ENCODE assay signal across 7 mouse cellular contexts in the genomic region with DNA sequence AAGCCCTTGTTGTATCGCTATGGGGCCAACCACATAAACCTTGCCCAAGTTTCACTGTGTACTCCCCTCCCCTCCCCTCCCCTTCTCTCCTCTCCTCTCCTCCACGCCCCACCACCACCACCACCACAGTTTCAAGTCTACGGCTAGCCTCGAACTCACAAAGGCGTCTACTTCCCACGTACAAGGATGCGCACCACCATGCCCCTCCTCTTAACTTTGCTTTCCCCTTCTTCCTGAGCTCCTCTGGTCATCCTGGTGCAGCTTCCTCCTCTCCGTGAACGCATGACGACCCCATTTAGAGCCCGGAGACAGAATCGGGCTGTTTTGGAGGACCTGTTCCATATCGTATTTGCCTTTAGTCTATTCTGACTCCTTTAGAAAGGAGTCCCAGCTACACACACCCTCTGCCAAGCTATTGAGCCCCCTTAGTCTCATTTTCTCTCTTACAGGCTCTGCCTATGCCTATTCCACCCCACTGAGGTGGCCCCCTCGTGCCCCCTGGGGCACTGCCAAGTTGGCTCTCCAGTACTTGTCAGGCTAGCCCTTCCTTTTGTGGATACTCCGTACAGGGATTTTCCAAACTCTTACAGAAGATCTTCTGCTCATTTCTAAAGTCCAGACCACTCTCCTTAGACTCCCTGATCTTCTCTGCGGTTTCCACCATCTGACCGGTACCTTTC. TPM values are rescaled to one million over a fixed set of nuclear protein-coding genes. Genes with fewer than 3 reads are reported as not detected.
DNase-seq lines count a peak whose midpoint lies in the region; ATAC-seq and TF ChIP-seq lines count a peak whose summit lies in the region.

No protein-coding gene starts in this region.

- H3K9ac ChIP-seq in lung, embryonic 14.5 days: no peak overlapping the region
- H3K9ac ChIP-seq in hindbrain, embryonic 16.5 days (ENCODE audit: low read depth, low read length): no peak overlapping the region
- H3K9ac ChIP-seq in neural tube, embryonic 14.5 days (replicated peaks; ENCODE audit: low read depth, low read length): no peak overlapping the region

- H3K36me3 ChIP-seq in lung, embryonic 14.5 days (ENCODE audit: insufficient read depth): peaks cover 16% of the 10 kb centered on the region
- no peaks in the 10 kb centered on the region for H3K36me3 ChIP-seq in hindbrain, embryonic 16.5 days (ENCODE audit: control insufficient read depth, insufficient read depth, low read length)
- no peaks in the 10 kb centered on the region for H3K36me3 ChIP-seq in neural tube, embryonic 14.5 days (ENCODE audit: control insufficient read depth, insufficient read depth, low read length)

- H3K4me1 ChIP-seq in lung, embryonic 14.5 days (ENCODE audit: insufficient read depth): peaks cover 2% of the 10 kb centered on the region
- H3K4me1 ChIP-seq in embryonic fibroblast, embryonic 13.5 days (ENCODE audit: control insufficient read depth, insufficient read depth, low read length): peaks cover 2% of the 10 kb centered on the region; the same call in 1 of the 2 replicates
- peaks cover 36% of the 10 kb centered on the region for H3K4me1 ChIP-seq in hindbrain, embryonic 16.5 days (ENCODE audit: control insufficient read depth, insufficient read depth, low read depth, low read length)
- H3K4me1 ChIP-seq in neural tube, embryonic 14.5 days (ENCODE audit: control insufficient read depth, insufficient read depth, low read length): peaks cover 33% of the 10 kb centered on the region

- DNase-seq in lung, embryonic 14.5 days: no peak
- no peak for DNase-seq in lung, adult 18-20 months
- no peak for DNase-seq in c-Kit-positive CD71-positive TER-119-positive erythroid progenitor cells, embryonic 14.5 days (ENCODE audit: low spot score)
- no peak for DNase-seq in right cerebral cortex, postnatal 14 days

- no peak for TF ChIP-seq CTCF in lung, embryonic 14.5 days (IDR thresholded peaks at IDR 0.05; ENCODE audit: low read depth)
- no peak for TF ChIP-seq CTCF in embryonic fibroblast, embryonic 13.5 days (IDR thresholded peaks at IDR 0.05; ENCODE audit: borderline replicate concordance, insufficient read depth, low read length)

- H3K4me3 ChIP-seq in lung, embryonic 14.5 days (ENCODE audit: low read depth, low read length): peak overlapping the region; percentile 61; the same call in 1 of the 2 replicates
- H3K4me3 ChIP-seq in embryonic fibroblast, embryonic 13.5 days (ENCODE audit: insufficient read depth, low read length): 0 out of 2 replicates have a peak overlapping the region, but pooled peaks have one; percentile 21
- H3K4me3 ChIP-seq in hindbrain, embryonic 16.5 days (ENCODE audit: low read length): no peak overlapping the region
- peak overlapping the region; percentile 68; the same call in 1 of the 2 replicates for H3K4me3 ChIP-seq in neural tube, embryonic 14.5 days (ENCODE audit: low read depth, low read length)

- H3K27ac ChIP-seq in lung, embryonic 14.5 days (ENCODE audit: low read depth): no peak overlapping the region
- H3K27ac ChIP-seq in embryonic fibroblast, embryonic 13.5 days (ENCODE audit: insufficient read depth, low read length): no peak overlapping the region
- H3K27ac ChIP-seq in hindbrain, embryonic 16.5 days (ENCODE audit: low read depth, low read length): no peak overlapping the region
- no peak overlapping the region; the same call in 1 of the 2 replicates for H3K27ac ChIP-seq in neural tube, embryonic 14.5 days (ENCODE audit: low read depth, low read length)

- no peak for ATAC-seq in lung, embryonic 14.5 days (ENCODE audit: insufficient read depth)
- no peak for ATAC-seq in hindbrain, embryonic 16.5 days
- no peak for ATAC-seq in neural tube, embryonic 14.5 days (ENCODE audit: low read depth)

- H3K27me3 ChIP-seq in lung, embryonic 14.5 days (ENCODE audit: insufficient read depth, low read length): peaks cover 61% of the 10 kb centered on the region
- peaks cover 20% of the 10 kb centered on the region for H3K27me3 ChIP-seq in hindbrain, embryonic 16.5 days (replicated peaks; ENCODE audit: control insufficient read depth, insufficient read depth, low read length)
- peaks cover 25% of the 10 kb centered on the region for H3K27me3 ChIP-seq in neural tube, embryonic 14.5 days (ENCODE audit: control insufficient read depth, insufficient read depth, low read length)

- peak overlapping the region; percentile 92 for H3K4me2 ChIP-seq in lung, embryonic 14.5 days
- peak overlapping the region; percentile 92 for H3K4me2 ChIP-seq in hindbrain, embryonic 16.5 days (ENCODE audit: low read length)
- H3K4me2 ChIP-seq in neural tube, embryonic 14.5 days (ENCODE audit: low read depth, low read length): peak overlapping the region; percentile 86; the same call in 1 of the 2 replicates

- 13% methylated on average over 17 of the region's 17 CpGs for WGBS in lung, embryonic 14.5 days
- WGBS in hindbrain, embryonic 16.5 days: 8% methylated on average over 17 of the region's 17 CpGs
- 6% methylated on average over 17 of the region's 17 CpGs for WGBS in neural tube, embryonic 14.5 days

- H3K9me3 ChIP-seq in lung, embryonic 14.5 days (ENCODE audit: low read depth, low read length): no peaks in the 10 kb centered on the region
- H3K9me3 ChIP-seq in hindbrain, embryonic 16.5 days (ENCODE audit: control insufficient read depth, low read length): no peaks in the 10 kb centered on the region
- no peaks in the 10 kb centered on the region for H3K9me3 ChIP-seq in neural tube, embryonic 14.5 days (ENCODE audit: control insufficient read depth, low read length)

- TF ChIP-seq POLR2A in embryonic fibroblast, embryonic 13.5 days (IDR thresholded peaks at IDR 0.05; ENCODE audit: low read depth, low read length): no peak

RNA-seq across cellular contexts. Expression of a gene that starts 2.0 kb away (rescaled TPM):
- polyA plus RNA-seq in lung, embryonic 14.5 days (2014; fragmentation: Nextera tagmentation; extraction: Ambion mirVana): 14.0 and 15.6 TPM in 2 replicates
- 20.7 and 29.3 TPM in 2 replicates for polyA plus RNA-seq in embryonic fibroblast, embryonic 13.5 days (2011; ENCODE audit: insufficient read length, low read depth, missing spikeins)
- polyA plus RNA-seq in hindbrain, embryonic 16.5 days (2015; fragmentation: Nextera tagmentation; extraction: Ambion mirVana): 1.9 and 2.2 TPM in 2 replicates
- 0.33 and 2.6 TPM in 2 replicates for polyA plus RNA-seq in neural tube, embryonic 14.5 days (2014; fragmentation: Nextera tagmentation; extraction: Ambion mirVana)

RNA-seq across cellular contexts. Expression of a gene that starts 7.3 kb away (rescaled TPM):
- 28.6 and 29.9 TPM in 2 replicates for polyA plus RNA-seq in lung, embryonic 14.5 days (2014; fragmentation: Nextera tagmentation; extraction: Ambion mirVana)
- polyA plus RNA-seq in embryonic fibroblast, embryonic 13.5 days (2011; ENCODE audit: insufficient read length, low read depth, missing spikeins): 20.4 and 28.9 TPM in 2 replicates
- 14.4 and 14.5 TPM in 2 replicates for polyA plus RNA-seq in hindbrain, embryonic 16.5 days (2015; fragmentation: Nextera tagmentation; extraction: Ambion mirVana)
- 15.3 and 20.7 TPM in 2 replicates for polyA plus RNA-seq in neural tube, embryonic 14.5 days (2014; fragmentation: Nextera tagmentation; extraction: Ambion mirVana)

RNA-seq across cellular contexts. Expression of a gene that starts 19.7 kb away (rescaled TPM):
- 25.0 and 26.5 TPM in 2 replicates for polyA plus RNA-seq in lung, embryonic 14.5 days (2014; fragmentation: Nextera tagmentation; extraction: Ambion mirVana)
- 15.7 and 18.7 TPM in 2 replicates for polyA plus RNA-seq in embryonic fibroblast, embryonic 13.5 days (2011; ENCODE audit: insufficient read length, low read depth, missing spikeins)
- 15.4 and 15.7 TPM in 2 replicates for polyA plus RNA-seq in hindbrain, embryonic 16.5 days (2015; fragmentation: Nextera tagmentation; extraction: Ambion mirVana)
- 11.4 and 15.6 TPM in 2 replicates for polyA plus RNA-seq in neural tube, embryonic 14.5 days (2014; fragmentation: Nextera tagmentation; extraction: Ambion mirVana)

RNA-seq across cellular contexts. Expression of a gene that starts 22.3 kb away (rescaled TPM):
- polyA plus RNA-seq in lung, embryonic 14.5 days (2014; fragmentation: Nextera tagmentation; extraction: Ambion mirVana): 1.1 and 1.5 TPM in 2 replicates
- polyA plus RNA-seq in embryonic fibroblast, embryonic 13.5 days (2011; ENCODE audit: insufficient read length, low read depth, missing spikeins): 2.1 and 2.7 TPM in 2 replicates
- 10.6 and 10.7 TPM in 2 replicates for polyA plus RNA-seq in hindbrain, embryonic 16.5 days (2015; fragmentation: Nextera tagmentation; extraction: Ambion mirVana)
- polyA plus RNA-seq in neural tube, embryonic 14.5 days (2014; fragmentation: Nextera tagmentation; extraction: Ambion mirVana): 12.7 and 16.0 TPM in 2 replicates
